Mouse (Mus musculus) myocyte (in vitro differentiated cells): ENCODE measurements around the gene Nelfb. TPM values are rescaled to one million over a fixed set of nuclear protein-coding genes. Genes with fewer than 3 reads are reported as not detected.
A peak's percentile ranks its signal among the peaks of the same experiment; 100 is the strongest.

Experiments used
- H3K27me3 ChIP-seq: one replicate; pipeline ENCODE4 v1.6.1; 2011; ENCODE audit not compliant: control insufficient read depth, insufficient read depth, insufficient read length
- H3K36me3 ChIP-seq: one replicate; pipeline ENCODE4 v1.6.1; 2011; ENCODE audit not compliant: control insufficient read depth, insufficient read depth
- H3K4me2 ChIP-seq: one replicate; pipeline ENCODE4 v1.6.1; 2011; ENCODE audit warnings: low read depth, control low read depth
- H3K4me3 ChIP-seq: one replicate; pipeline ENCODE4 v1.5.1; 2011; ENCODE audit warnings: mild to moderate bottlenecking, control low read depth, moderate library complexity
- H3K79me2 ChIP-seq: one replicate; pipeline ENCODE4 v1.6.1; 2011; ENCODE audit not compliant: control insufficient read depth, insufficient read depth
- H3ac ChIP-seq: one replicate; pipeline ENCODE4 v1.6.1; 2011; ENCODE audit not compliant: control insufficient read depth, insufficient read length
- CEBPB ChIP-seq: IDR thresholded peaks from 2 replicates; pipeline ENCODE4 v1.6.1; 2011; ENCODE audit warnings: mild to moderate bottlenecking, moderate library complexity; ENCODE audit not compliant: poor library complexity, insufficient read depth, severe bottlenecking
- E2F4 ChIP-seq: IDR thresholded peaks from one replicate; pipeline ENCODE4 v1.6.1; 2011; ENCODE audit warnings: mild to moderate bottlenecking, control low read depth, moderate library complexity; ENCODE audit not compliant: insufficient read depth
- MAX ChIP-seq: IDR thresholded peaks from one replicate; pipeline ENCODE4 v1.6.1; 2011; ENCODE audit warnings: low read depth, mild to moderate bottlenecking, control low read depth
- MYOD1 ChIP-seq, 3 experiments: IDR thresholded peaks; one replicate each; pipeline ENCODE4 v1.6.1; 2011; ENCODE audit warnings: control low read depth in 2 of 3, low read depth in 2 of 3, mild to moderate bottlenecking in 2 of 3, moderate library complexity in 1 of 3; ENCODE audit not compliant: insufficient read length in 2 of 3, control insufficient read depth in 1 of 3
- MYOG ChIP-seq, 3 experiments: IDR thresholded peaks; one replicate each; pipeline ENCODE4 v1.6.1; 2011; ENCODE audit warnings: control low read depth in 2 of 3, low read depth in 2 of 3, mild to moderate bottlenecking in 2 of 3; ENCODE audit not compliant: insufficient read length in 2 of 3, control insufficient read depth in 1 of 3, insufficient read depth in 1 of 3
- POLR2A ChIP-seq: IDR thresholded peaks from one replicate; pipeline ENCODE4 v1.6.1; 2011; ENCODE audit warnings: low read depth, mild to moderate bottlenecking, control low read depth, moderate library complexity; ENCODE audit not compliant: insufficient read length
- POLR2AphosphoS2 ChIP-seq: IDR thresholded peaks from one replicate; pipeline ENCODE4 v1.6.1; 2011; ENCODE audit warnings: low read depth, control low read depth; ENCODE audit not compliant: insufficient read length
- REST ChIP-seq: IDR thresholded peaks from one replicate; pipeline ENCODE4 v1.6.1; 2011; ENCODE audit warnings: mild to moderate bottlenecking, control low read depth, moderate library complexity; ENCODE audit not compliant: insufficient read depth, insufficient read length
- SRF ChIP-seq: IDR thresholded peaks from one replicate; pipeline ENCODE4 v1.6.1; 2011; ENCODE audit warnings: low read depth; ENCODE audit not compliant: control insufficient read depth, insufficient read length
- TCF12 ChIP-seq: IDR thresholded peaks from one replicate; pipeline ENCODE4 v1.6.1; 2011; ENCODE audit warnings: mild to moderate bottlenecking, control low read depth; ENCODE audit not compliant: poor library complexity, insufficient read depth, severe bottlenecking
- TCF3 ChIP-seq: IDR thresholded peaks from one replicate; pipeline ENCODE4 v1.6.1; 2011; ENCODE audit warnings: low read depth, control low read depth; ENCODE audit not compliant: insufficient read length
- USF1 ChIP-seq: IDR thresholded peaks from one replicate; pipeline ENCODE4 v1.6.1; 2011; ENCODE audit warnings: low read depth, mild to moderate bottlenecking, control low read depth, moderate library complexity
- polyA plus RNA-seq: library from polyadenylated mRNA; unstranded; fragments of >200 nt; fragmentation: generic; extraction: Trizol; gene quantifications from one replicate; pipeline ENCODE4 v1.2.1, GENCODE M21; 2012; ENCODE audit warnings: missing spikeins

The Nelfb gene
- polyA plus RNA-seq, 1 experiment = 55.8 TPM

- Histone ChIP-seq H3K36me3 (no peaks in the 10 kb centered on the region), H3K27me3 (no peaks in the 10 kb centered on the region), H3K79me2 (no peaks in the 10 kb centered on the region), H3ac (no peak overlapping the region), H3K4me3 (no peak overlapping the region), H3K4me2 (peak overlapping the region; percentile 25)
- TF ChIP-seq SRF (no peak), POLR2AphosphoS2 (peak; percentile 40)
Measured at GRCm38 (mm10) chr2:25193330-25193770, 17.9 kb downstream of the Nelfb start.

GRCm38 (mm10) chr2:25187841-25188240, 23.4 kb downstream of the Nelfb start:
- Histone ChIP-seq H3K79me2 (no peaks in the 10 kb centered on the region), H3ac (no peak overlapping the region), H3K4me3 (no peak overlapping the region), H3K27me3 (no peaks in the 10 kb centered on the region), H3K36me3 (no peaks in the 10 kb centered on the region), H3K4me2 (no peak overlapping the region)
- TF ChIP-seq MYOD1 (IDR thresholded peaks at IDR 0.05; ENCODE audit: control insufficient read depth in 1 of 3, insufficient read length in 2 of 3, low read depth in 2 of 3) = no peak
- TF ChIP-seq TCF12 = no peak
- no peak for TF ChIP-seq SRF
- no peak for TF ChIP-seq REST
- no peak for TF ChIP-seq MAX
- no peak for TF ChIP-seq TCF3
- no peak for TF ChIP-seq MYOG (IDR thresholded peaks at IDR 0.05; ENCODE audit: control insufficient read depth in 1 of 3, insufficient read depth in 1 of 3, insufficient read length in 2 of 3, low read depth in 2 of 3)
- TF ChIP-seq POLR2A = no peak
- no peak for TF ChIP-seq USF1
- no peak for TF ChIP-seq CEBPB
- TF ChIP-seq POLR2AphosphoS2 = no peak
- TF ChIP-seq E2F4 = no peak

GRCm38 (mm10) chr2:25186575-25186930, 24.7 kb downstream of the Nelfb start:
- no peaks in the 10 kb centered on the region for H3K79me2 ChIP-seq
- no peak overlapping the region for H3K4me3 ChIP-seq

GRCm38 (mm10) chr2:25185625-25186574, 25.4 kb downstream of the Nelfb start:
- Histone ChIP-seq H3K27me3 (no peaks in the 10 kb centered on the region), H3K4me2 (peak overlapping the region; percentile 58), H3K36me3 (no peaks in the 10 kb centered on the region), H3K4me3 (no peak overlapping the region), H3ac (no peak overlapping the region), H3K79me2 (no peaks in the 10 kb centered on the region)
- TF ChIP-seq MYOG (IDR thresholded peaks at IDR 0.05; ENCODE audit: control insufficient read depth in 1 of 3, insufficient read depth in 1 of 3, insufficient read length in 2 of 3, low read depth in 2 of 3) (peak in 2 of 3 experiments; percentile 84), CEBPB (no peak), MYOD1 (IDR thresholded peaks at IDR 0.05; ENCODE audit: control insufficient read depth in 1 of 3, insufficient read length in 2 of 3, low read depth in 2 of 3) (peak in 2 of 3 experiments; percentile 47 to 68), TCF12 (no peak), SRF (peak; percentile 7)

More at GRCm38 (mm10) chr2:25186575-25186930, 24.7 kb downstream of the Nelfb start:
- Histone ChIP-seq H3K4me2 (no peak overlapping the region), H3K36me3 (no peaks in the 10 kb centered on the region), H3K27me3 (no peaks in the 10 kb centered on the region), H3ac (no peak overlapping the region)
- TF ChIP-seq MYOG (IDR thresholded peaks at IDR 0.05; ENCODE audit: control insufficient read depth in 1 of 3, insufficient read depth in 1 of 3, insufficient read length in 2 of 3, low read depth in 2 of 3) = no peak
- no peak for TF ChIP-seq REST
- TF ChIP-seq MYOD1 (IDR thresholded peaks at IDR 0.05; ENCODE audit: control insufficient read depth in 1 of 3, insufficient read length in 2 of 3, low read depth in 2 of 3) = no peak
- TF ChIP-seq TCF12 = no peak
- TF ChIP-seq TCF3 = no peak
- no peak for TF ChIP-seq POLR2A
- TF ChIP-seq E2F4 = no peak
- TF ChIP-seq USF1 = no peak
- no peak for TF ChIP-seq SRF
- no peak for TF ChIP-seq POLR2AphosphoS2
- no peak for TF ChIP-seq MAX

GRCm38 (mm10) chr2:25184496-25184895, 26.8 kb downstream of the Nelfb start:
- no peaks in the 10 kb centered on the region for H3K27me3 ChIP-seq

More at GRCm38 (mm10) chr2:25184496-25184895, 26.8 kb downstream of the Nelfb start:
- Histone ChIP-seq H3K4me2 (no peak overlapping the region), H3K79me2 (no peaks in the 10 kb centered on the region), H3K4me3 (no peak overlapping the region), H3K36me3 (no peaks in the 10 kb centered on the region), H3ac (no peak overlapping the region)
- TF ChIP-seq E2F4 (no peak), MAX (no peak), CEBPB (no peak), USF1 (no peak), REST (no peak), POLR2A (no peak), MYOG (IDR thresholded peaks at IDR 0.05; ENCODE audit: control insufficient read depth in 1 of 3, insufficient read depth in 1 of 3, insufficient read length in 2 of 3, low read depth in 2 of 3) (no peak), MYOD1 (IDR thresholded peaks at IDR 0.05; ENCODE audit: control insufficient read depth in 1 of 3, insufficient read length in 2 of 3, low read depth in 2 of 3) (no peak)
